Mouse (Mus musculus) E14TG2a.4 (cell line): ENCODE measurements around the gene Rps29.

Source experiments
- CTCF ChIP-seq: conservative IDR thresholded peaks from 2 replicates; pipeline ENCODE4 v1.5.1; 2014; ENCODE audit warnings: low read length
- NANOG ChIP-seq: IDR thresholded peaks from 2 replicates; pipeline ENCODE4 v1.6.1; 2014; ENCODE audit warnings: borderline replicate concordance, low read length, mixed read lengths

DNA sequence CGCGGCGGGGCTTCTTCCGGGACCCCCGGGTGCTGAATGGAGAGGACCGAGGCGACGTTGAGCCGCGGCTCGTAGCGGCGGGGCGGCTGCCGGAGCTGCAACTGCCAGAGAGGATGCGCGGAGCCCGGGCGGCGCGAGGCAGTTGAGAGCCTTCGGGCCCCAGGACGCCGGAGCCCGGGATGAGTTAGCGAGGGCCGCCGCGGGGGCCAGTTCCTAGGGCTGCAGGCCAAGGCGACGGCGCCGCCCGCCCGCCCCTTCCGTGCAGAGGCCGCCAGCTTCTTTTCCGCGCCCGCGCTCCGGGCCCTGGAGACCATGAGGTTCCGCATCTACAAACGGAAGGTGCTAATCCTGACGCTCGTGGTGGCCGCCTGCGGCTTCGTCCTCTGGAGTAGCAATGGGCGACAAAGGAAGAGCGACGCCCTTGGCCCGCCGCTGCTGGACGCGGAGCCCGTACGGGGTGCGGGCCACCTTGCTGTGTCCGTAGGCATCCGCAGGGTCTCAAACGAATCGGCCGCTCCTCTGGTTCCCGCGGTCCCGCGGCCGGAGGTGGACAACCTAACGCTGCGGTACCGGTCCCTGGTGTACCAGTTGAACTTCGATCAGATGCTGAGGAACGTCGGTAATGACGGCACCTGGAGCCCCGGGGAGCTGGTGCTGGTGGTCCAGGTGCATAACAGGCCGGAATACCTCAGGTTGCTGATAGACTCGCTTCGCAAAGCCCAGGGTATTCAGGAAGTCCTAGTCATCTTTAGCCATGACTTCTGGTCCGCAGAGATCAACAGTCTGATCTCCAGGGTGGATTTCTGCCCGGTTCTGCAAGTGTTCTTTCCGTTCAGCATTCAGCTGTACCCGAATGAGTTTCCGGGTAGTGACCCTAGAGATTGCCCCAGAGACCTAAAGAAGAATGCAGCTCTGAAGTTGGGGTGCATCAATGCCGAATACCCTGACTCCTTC is 25.6 kb upstream of the Rps29 start:
- TF ChIP-seq CTCF, result no peak
- no peak for TF ChIP-seq NANOG
